Mouse (Mus musculus) gastrocnemius, adult 2 months (tissue): ENCODE results near the gene Asgr2. TPM values are rescaled to one million over a fixed set of nuclear protein-coding genes. Genes with fewer than 3 reads are reported as not detected.
"Not testable (repeated sequence)": the region's sequence is repeated elsewhere in the genome, so short reads cannot be mapped to it uniquely, and the experiment has no call there.

ENCODE experiments used
- DNase-seq: peaks from one replicate; pipeline ENCODE4 v3.0.0; 2022
- H3K27ac ChIP-seq: fragments of 200-600 bp; 2 replicates; pipeline ENCODE4 v1.8.1; 2022; ENCODE audit warnings: mild to moderate bottlenecking
- H3K4me3 ChIP-seq: fragments of 200-600 bp; 2 replicates; pipeline ENCODE4 v1.8.1; 2022; ENCODE audit warnings: mild to moderate bottlenecking, moderate library complexity
- CTCF ChIP-seq: fragments of 200-600 bp; IDR thresholded peaks from 2 replicates; pipeline ENCODE4 v1.8.1; 2022; ENCODE audit warnings: antibody characterized with exemption, mild to moderate bottlenecking, moderate library complexity
- intact Hi-C: fragments of 180-260 bp; cut with DNase I; formaldehyde crosslinking; loops from one replicate; pipeline ENCODE4 v1.15.1; 2025
- total RNA-seq, 2 experiments: library from RNA; stranded (reverse); gene quantifications; 2 replicates each; pipeline ENCODE4 v1.2.3; 2021

The Asgr2 gene
- total RNA-seq, 2 experiments from 2014 or later, result 0.22 to 0.31 TPM

DNA sequence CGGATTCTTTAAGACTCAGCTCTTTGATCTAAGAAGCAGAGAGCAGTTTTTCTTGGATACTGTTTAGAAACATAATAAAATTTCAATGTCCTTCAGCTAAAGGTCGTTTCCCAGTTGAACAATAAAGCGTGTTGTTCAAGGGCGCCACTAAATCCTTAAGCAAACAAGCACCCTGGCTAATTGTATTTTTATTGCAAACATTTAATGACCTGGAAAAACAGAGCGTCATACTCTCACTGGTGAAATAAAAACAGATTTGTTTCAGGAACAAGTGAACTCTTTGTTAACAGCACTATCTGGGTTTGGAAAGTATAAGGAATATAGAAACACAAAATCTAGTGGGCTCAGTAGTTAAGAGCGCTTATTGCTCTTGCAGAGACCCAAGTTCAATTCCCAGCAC is 22.4 kb upstream of the Asgr2 start:
- Histone ChIP-seq H3K4me3 (no peak overlapping the region), H3K27ac (no peak overlapping the region)
- TF ChIP-seq CTCF, result no peak
- intact Hi-C loops, result no loop called here
- DNase-seq, result no peak

DNA sequence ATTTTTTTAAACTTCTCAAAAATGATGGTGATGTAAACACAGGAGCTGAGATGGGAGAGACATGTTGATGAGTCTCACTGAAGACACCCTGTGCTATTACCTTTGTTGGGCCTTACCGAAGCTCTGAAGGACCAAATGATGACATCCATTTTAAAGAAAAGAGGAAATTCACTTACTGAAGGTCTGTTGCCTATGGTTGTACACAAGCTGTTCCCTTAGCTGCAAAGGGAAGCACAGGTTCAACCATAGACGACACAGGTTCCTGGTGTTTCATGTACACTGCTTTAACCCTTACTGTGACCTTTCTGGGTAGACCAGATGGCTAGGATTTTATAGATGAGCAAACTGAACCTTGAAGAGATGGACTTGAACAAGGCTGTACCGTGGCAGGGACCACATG is 21.8 kb upstream of the Asgr2 start:
- H3K4me3 ChIP-seq, intact Hi-C loops, DNase-seq, H3K27ac ChIP-seq: not testable (repeated sequence)

DNA sequence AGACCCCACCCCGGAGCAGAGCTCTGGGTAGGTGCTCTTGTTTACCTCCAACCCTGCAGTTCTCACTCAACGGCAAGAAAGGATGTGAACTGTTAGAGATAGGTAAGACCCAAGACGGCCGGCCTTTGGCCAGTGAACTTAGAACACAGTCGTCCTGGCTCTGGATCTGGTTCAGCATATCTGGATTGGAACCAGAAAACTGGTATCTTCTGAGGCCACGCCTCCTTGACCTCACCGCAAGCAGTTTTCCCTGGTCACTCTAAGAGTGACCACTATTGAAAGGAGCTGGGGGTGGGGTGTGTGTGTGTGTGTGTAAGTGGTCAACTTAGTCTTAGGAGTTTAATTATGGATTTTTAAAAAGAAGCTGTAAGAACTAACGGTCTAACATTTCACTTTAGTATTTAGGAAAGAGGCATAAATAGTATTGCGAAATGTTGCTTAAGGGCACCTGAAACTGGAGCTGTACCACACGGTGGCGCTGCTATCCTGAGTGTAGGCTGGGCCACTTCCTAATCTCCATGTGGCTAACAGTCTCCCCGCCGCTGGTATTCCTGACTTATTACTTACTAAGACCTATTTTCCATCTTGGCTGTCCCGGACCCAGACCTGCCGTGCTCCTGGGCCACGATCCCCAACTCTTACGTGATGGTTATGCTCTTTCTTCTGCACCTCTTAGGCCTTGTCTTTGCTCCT is 17.9 kb upstream of the Asgr2 start:
- peak; percentile 87 for DNase-seq
- peak overlapping the region; percentile 51 for H3K4me3 ChIP-seq
- TF ChIP-seq CTCF, result peak; percentile 93
- H3K27ac ChIP-seq, result no peak overlapping the region
- intact Hi-C loops, result loop anchor here (1.0 kb wide), 1 partner anchor 139 kb away; no protein-coding TSS in a partner anchor

DNA sequence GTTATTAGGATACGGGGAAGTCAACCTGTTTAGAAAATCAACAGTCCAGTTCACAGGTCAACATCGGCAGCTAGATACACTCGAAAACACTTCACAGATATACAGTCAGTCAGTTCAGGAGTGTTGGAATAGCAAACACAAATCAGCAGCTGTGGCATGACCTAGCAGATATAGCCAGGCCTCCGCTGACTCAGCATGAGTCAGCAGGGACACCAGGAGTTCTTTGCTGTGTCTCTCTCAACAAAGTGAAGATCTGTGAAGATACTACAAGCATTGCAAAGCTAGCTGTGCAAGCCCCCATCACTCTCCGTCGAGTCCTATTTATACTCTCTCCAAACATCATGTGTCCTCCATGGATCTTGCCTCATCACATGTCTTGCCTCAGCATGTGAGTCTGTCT is 16.9 kb upstream of the Asgr2 start:
- DNase-seq, result no peak
- intact Hi-C loops, result no loop called here
- TF ChIP-seq CTCF, result no peak
- H3K4me3 ChIP-seq, result no peak overlapping the region
- no peak overlapping the region for H3K27ac ChIP-seq

DNA sequence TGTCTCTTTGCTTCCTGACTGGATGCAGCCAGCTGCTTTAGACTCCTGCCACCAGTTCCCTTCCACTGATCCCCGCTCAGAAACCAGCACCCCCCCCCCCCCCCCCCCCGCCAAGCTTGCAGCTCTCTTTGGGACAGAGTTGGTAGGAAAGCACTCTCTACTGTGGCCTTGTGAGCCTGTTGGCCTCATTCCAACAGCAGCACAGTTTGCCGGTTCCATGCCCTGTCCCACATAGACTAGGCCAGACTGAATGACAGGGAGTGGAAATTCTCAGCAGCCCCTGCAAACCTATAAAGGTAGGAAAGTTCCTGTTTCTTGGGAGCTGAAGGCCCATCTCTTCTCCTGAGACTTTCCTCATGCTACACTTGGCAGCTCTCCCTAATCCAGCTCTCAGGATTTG is 15.0 kb upstream of the Asgr2 start:
- no peak overlapping the region for H3K27ac ChIP-seq
- TF ChIP-seq CTCF, result no peak
- H3K4me3 ChIP-seq, result no peak overlapping the region
- DNase-seq, result no peak
- intact Hi-C loops, result no loop called here

DNA sequence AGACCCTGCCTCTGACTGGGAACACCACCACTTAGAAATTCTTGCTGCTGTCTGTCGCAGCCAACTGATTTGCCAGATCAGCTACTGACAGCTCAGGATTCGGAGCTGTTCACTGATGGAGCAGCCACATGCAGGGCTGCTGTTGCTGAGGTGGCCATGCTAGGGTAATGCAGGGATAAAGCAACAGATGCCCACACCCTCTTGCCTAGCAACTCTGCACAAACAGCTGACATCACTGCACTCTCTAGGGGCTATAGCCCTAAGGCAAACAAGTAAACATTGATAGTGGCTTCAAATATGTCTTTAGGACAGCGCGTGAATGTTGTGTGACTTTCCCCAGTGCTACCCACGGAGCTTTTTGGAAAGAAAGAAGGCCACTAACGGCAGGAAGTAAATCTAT is 13.3 kb upstream of the Asgr2 start:
- no peak for DNase-seq
- no peak overlapping the region for H3K4me3 ChIP-seq
- intact Hi-C loops, result no loop called here
- no peak overlapping the region; the same call in 1 of the 2 replicates for H3K27ac ChIP-seq
- no peak for TF ChIP-seq CTCF

DNA sequence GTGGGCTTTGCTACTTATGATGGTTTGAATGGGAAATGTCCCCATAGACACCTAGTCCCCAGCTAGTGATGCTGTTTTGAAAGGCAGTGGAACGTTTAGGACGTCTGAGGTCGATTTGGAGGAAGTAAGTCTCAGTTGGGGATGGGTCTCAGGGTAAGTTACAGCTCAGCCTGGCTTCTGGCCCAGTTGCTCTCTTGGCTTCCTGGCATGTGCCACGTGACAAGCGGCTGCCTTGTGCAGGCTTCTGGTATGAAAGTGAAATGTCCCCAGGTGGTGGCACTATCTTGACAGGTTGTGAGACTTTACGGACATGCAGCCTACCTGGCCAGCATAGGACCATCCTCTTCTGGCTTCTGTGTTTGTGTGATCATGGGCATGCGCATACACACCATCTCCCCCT is 12.5 kb upstream of the Asgr2 start:
- no peak for DNase-seq
- H3K27ac ChIP-seq, result no peak overlapping the region
- no peak for TF ChIP-seq CTCF
- H3K4me3 ChIP-seq, result no peak overlapping the region
- intact Hi-C loops, result no loop called here

DNA sequence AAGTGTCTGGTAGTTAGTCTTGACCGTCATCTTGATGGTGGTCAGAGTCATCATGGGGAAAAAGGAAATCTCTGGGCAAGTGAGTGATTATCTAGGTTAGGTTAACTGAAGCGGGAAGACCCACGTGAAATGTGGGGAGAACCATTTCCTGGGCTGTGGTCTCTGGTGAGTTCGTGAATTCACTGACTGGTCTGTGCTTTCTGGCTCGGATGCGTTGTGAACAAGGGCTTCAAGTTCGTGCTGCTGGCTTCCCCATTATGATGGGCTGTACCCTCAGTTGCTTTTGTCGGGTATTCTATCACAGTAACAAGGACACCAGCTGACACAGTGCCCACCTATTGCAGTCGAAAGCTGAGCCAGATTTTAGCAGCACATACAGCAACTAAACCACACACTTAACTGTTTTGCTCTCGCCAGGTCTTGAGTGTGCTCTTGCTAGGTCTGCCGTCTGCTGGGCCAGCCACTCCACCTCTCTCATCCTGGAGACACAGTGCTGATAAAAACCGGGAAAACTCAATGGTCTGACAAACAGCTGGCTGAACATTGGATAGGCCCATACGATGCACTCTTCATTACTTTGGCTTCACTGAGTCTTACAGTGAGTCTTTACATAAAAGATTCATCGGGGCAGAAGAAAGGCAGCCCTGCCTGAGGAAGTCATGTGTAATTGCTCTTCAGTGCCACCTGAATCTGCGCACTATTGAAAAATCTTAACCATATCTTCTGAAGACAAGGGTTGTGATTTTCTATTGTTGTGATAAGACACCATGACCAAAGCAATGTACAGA is 11.4 kb upstream of the Asgr2 start:
- DNase-seq, result no peak
- no peak overlapping the region for H3K4me3 ChIP-seq
- intact Hi-C loops, result no loop called here
- TF ChIP-seq CTCF, result no peak
- H3K27ac ChIP-seq, result no peak overlapping the region

DNA sequence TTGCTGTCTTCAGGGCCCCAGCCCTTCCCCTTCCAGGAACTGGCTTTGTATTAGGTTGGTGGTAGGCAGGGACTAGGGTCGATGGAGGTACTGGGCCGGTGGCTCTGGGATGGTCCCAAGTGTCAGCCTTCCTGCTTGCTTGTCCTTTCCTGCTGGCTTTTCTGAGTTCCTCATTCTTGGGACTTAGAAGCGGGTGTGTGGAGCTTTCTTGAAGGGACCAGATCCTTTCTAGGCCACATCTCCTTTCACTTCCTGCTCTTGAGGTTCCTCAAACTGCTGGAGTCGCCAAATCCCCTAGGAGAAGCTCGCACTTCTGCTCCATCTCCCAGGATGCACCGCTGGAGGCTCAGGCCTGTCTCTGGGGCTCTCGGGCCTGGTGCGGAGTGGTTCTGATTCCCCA is 7.9 kb upstream of the Asgr2 start:
- H3K27ac ChIP-seq, result no peak overlapping the region
- TF ChIP-seq CTCF, result no peak
- intact Hi-C loops, result no loop called here
- H3K4me3 ChIP-seq, result no peak overlapping the region
- peak; percentile 33 for DNase-seq

DNA sequence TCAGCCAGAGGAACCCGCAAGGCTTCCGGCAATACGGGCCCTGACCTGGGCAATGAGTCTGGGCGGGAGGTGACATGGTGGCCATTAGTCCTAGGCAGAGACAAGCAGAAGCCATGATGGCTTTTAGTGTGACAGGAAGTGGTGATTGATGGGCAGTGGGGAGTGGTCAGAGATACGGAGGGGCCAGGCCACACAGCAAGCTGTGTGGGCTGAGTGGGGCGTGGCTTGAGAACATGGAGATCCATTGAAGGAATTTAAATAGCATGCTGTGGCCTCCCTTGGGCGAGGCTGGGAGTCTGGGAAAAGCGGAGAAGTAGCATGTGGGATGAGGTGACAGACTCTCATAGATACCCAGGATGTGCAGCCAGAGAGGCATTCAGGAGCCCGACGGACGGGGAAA is 5.0 kb downstream of the Asgr2 start:
- TF ChIP-seq CTCF, result no peak

DNA sequence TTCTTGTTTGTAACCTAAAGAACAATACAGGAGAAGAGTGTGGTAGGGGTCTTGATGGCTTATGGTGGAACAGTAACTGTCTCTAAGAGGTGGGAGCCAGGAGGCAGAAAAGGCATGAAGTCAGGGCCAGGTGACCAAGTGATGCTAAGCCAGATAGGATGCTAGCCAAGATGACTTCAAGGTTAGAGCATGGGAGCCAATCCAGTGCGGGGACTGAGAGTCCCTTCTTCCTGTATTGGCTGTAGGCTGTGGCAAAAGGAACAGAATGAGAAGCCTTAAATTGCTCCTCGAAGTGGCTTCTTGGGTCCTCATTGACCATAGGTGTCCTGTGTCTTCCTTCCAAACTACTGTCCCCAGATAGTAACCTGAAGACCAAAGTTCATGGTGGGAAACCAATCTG is 6.7 kb downstream of the Asgr2 start:
- DNase-seq, result no peak
- no peak overlapping the region for H3K27ac ChIP-seq
- no peak overlapping the region for H3K4me3 ChIP-seq
- intact Hi-C loops, result no loop called here
- TF ChIP-seq CTCF, result no peak

More for the DNA sequence above, 5.0 kb downstream of the Asgr2 start:
- Histone ChIP-seq H3K4me3 (no peak overlapping the region), H3K27ac (no peak overlapping the region)
- intact Hi-C loops, result no loop called here
- DNase-seq, result no peak

DNA sequence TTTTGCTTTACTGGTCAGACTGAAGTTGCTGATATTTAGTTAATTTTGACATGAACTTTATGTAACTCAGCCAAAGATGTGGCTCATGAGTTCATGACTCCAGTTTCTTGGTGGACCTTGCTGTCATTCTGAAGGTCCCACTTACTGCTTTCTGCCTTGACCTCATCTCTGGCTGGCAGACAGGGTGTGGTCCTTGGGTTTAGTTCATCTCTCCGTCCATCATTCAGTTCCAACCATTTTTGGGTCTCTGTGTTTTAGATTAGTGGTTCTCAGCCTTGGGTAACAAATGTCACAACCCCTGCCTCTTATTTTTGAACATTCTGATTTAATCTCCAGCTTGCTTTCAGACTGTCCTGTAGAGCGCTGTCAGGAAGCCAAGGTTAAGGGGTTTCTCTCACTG is 7.4 kb downstream of the Asgr2 start:
- DNase-seq, result no peak
- no peak for TF ChIP-seq CTCF
- Histone ChIP-seq H3K27ac (no peak overlapping the region), H3K4me3 (no peak overlapping the region)
- intact Hi-C loops, result no loop called here

DNA sequence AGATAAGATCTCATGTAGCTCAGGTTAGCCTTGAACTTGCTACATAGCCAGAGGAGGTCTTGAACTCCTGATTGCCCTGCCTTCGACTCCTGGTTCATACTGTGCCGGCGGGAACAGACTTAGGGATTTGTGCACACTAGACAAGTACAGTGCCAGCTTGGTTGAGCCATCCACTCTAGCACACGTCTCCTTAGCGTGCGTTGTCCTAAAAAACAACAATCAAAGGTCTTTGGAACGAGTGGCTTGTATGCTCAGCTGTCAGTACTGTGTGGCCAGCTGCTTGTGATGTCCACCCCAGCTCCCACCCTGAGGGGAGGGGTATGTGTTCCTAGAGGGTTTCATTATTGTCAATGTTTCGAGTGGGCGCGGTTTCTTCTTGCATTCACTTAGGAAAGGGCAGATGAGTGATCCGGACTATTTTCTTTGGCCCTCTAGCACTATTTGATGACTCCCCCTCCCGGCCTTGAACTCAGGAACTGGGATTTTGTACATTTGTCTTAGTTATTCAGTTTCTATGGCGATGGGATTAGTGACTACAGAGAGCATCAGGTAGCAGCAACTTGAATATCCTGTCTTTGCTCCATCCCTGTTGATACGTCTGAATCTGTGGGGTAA is 11.4 kb downstream of the Asgr2 start:
- intact Hi-C loops, result no loop called here

More for the DNA sequence above, 11.4 kb downstream of the Asgr2 start:
- DNase-seq, result no peak
- H3K4me3 ChIP-seq, result no peak overlapping the region
- no peak overlapping the region for H3K27ac ChIP-seq
- no peak for TF ChIP-seq CTCF
